ENCODE assay signal across 36 mouse cellular contexts in the genomic region with DNA sequence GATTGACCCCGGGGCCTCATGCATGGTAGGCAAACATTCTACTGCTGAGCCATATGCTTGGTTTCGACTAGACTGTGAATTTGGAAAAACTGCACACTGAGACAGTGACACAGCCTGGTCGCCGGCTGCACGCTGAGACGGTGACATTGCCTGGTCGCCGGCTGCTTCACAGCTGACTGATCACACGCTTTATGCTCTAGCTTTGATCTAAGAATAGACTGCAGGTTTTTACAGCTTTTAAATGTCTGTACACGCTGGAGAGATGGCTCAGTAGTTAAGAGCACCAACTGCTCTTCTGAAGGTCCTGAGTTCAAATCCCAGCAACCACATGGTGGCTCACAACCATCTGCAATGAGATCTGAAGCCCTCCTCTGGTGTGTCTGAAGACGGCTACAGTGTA. TPM values are rescaled to one million over a fixed set of nuclear protein-coding genes. Genes with fewer than 3 reads are reported as not detected.
DNase-seq lines count a peak whose midpoint lies in the region; ATAC-seq and TF ChIP-seq lines count a peak whose summit lies in the region.
"Had no signal": no experiment of that assay in that cellular context is flagged by ENCODE, and none has a peak within 500 bp of the region (broad histone marks: within the 10 kb centered on the region; RNA-seq: fewer than 3 reads in every experiment).

No protein-coding gene starts in this region.

- H3K4me1 ChIP-seq in neural tube, embryonic 11.5 days (ENCODE audit: control insufficient read depth, insufficient read depth, low read length), result peaks cover 1% of the 10 kb centered on the region; the same call in 1 of the 2 replicates
- H3K4me1 ChIP-seq in CH12.LX (ENCODE audit: control insufficient read depth in 1 of 2, insufficient read depth in 2 of 2), result peaks cover 0 to 14% of the 10 kb centered on the region in 2 experiments; a peak in 2 of 4 replicates

- no peaks in the 10 kb centered on the region for H3K27me3 ChIP-seq in neural tube, embryonic 11.5 days (ENCODE audit: control insufficient read depth, insufficient read depth, low read length)
- H3K27me3 ChIP-seq in CH12.LX (replicated peaks), result no peaks in the 10 kb centered on the region
- no peaks in the 10 kb centered on the region; the same call in 1 of the 2 replicates for H3K27me3 ChIP-seq in splenic B cell, adult 2 months (ENCODE audit: control insufficient read depth, insufficient read depth, low read length, poor library complexity, severe bottlenecking)
- H3K27me3 ChIP-seq: embryonic facial prominence, embryonic 13.5 days; heart, embryonic 12.5 days; kidney, embryonic 15.5 days; limb, embryonic 13.5 days; lung, embryonic 15.5 days had no signal

- no peak overlapping the region for H3K9ac ChIP-seq in neural tube, embryonic 11.5 days (ENCODE audit: low read length)
- H3K9ac ChIP-seq in CH12.LX (ENCODE audit: insufficient read depth, low read depth), result no peak overlapping the region
- H3K9ac ChIP-seq: embryonic facial prominence, embryonic 13.5 days; heart, embryonic 12.5 days; hindbrain, embryonic 14.5 days; kidney, embryonic 15.5 days; limb, embryonic 13.5 days; lung, embryonic 15.5 days; midbrain, embryonic 12.5 days had no signal

- H3K4me2 ChIP-seq in neural tube, embryonic 11.5 days (ENCODE audit: low read depth), result no peak overlapping the region
- no peak overlapping the region for H3K4me2 ChIP-seq in CH12.LX (ENCODE audit: insufficient read depth, low read depth, poor library complexity, severe bottlenecking)
- H3K4me2 ChIP-seq: embryonic facial prominence, embryonic 13.5 days; heart, embryonic 12.5 days; hindbrain, embryonic 14.5 days; kidney, embryonic 15.5 days; limb, embryonic 13.5 days; liver, embryonic 11.5 days; lung, embryonic 15.5 days; midbrain, embryonic 12.5 days had no signal

- H3K9me3 ChIP-seq in neural tube, embryonic 11.5 days (ENCODE audit: control insufficient read depth, low read length), result no peaks in the 10 kb centered on the region
- H3K9me3 ChIP-seq in CH12.LX (replicated peaks; ENCODE audit: low read length), result no peaks in the 10 kb centered on the region
- H3K9me3 ChIP-seq: embryonic facial prominence, embryonic 13.5 days; forebrain, embryonic 10.5 days; heart, embryonic 12.5 days; kidney, embryonic 15.5 days; limb, embryonic 13.5 days; lung, embryonic 15.5 days; midbrain, embryonic 12.5 days had no signal

- dilution Hi-C loops in CH12.LX (cut with MboI; ENCODE audit: extremely low pct_ligation_motif_present, extremely low pct_unique_long_range_greater_than_20kb, low sequenced_read_pairs), result no loop called here

- no peaks in the 10 kb centered on the region for H3K79me2 ChIP-seq in CH12.LX (replicated peaks; ENCODE audit: control insufficient read depth, extremely low read depth, insufficient read depth, poor library complexity, severe bottlenecking)

- WGBS in neural tube, embryonic 11.5 days, result 58% methylated on average over 11 of the region's 11 CpGs

- H3K27ac ChIP-seq in neural tube, embryonic 11.5 days (ENCODE audit: low read depth, low read length), result no peak overlapping the region
- H3K27ac ChIP-seq in CH12.LX (ENCODE audit: insufficient read depth, low read depth), result no peak overlapping the region
- H3K27ac ChIP-seq: embryonic facial prominence, embryonic 13.5 days; forebrain, embryonic 10.5 days; heart, adult 2 months; hindbrain, embryonic 14.5 days; kidney, embryonic 15.5 days; limb, embryonic 13.5 days; lung, embryonic 15.5 days; midbrain, embryonic 12.5 days; stomach, postnatal 0 days had no signal

- no peak for TF ChIP-seq EP300 in CH12.LX (IDR thresholded peaks at IDR 0.05; ENCODE audit: low read length)

- no peak overlapping the region for H3K4me3 ChIP-seq in neural tube, embryonic 11.5 days (ENCODE audit: low read depth, low read length)
- H3K4me3 ChIP-seq in CH12.LX (replicated peaks in 1 of 3; ENCODE audit: low read depth in 2 of 3, low read length in 2 of 3, poor library complexity in 1 of 3), result no peak overlapping the region
- H3K4me3 ChIP-seq: embryonic facial prominence, embryonic 13.5 days; forebrain, embryonic 10.5 days; heart, adult 2 months; heart, embryonic 12.5 days; kidney, embryonic 15.5 days; limb, embryonic 13.5 days; lung, embryonic 15.5 days; midbrain, embryonic 12.5 days; myocyte had no signal

- H3K36me3 ChIP-seq in neural tube, embryonic 11.5 days (ENCODE audit: control insufficient read depth, insufficient read depth, low read length), result no peaks in the 10 kb centered on the region
- H3K36me3 ChIP-seq in CH12.LX (replicated peaks in 1 of 2; ENCODE audit: control insufficient read depth in 1 of 2, insufficient read depth in 1 of 2, low read length in 1 of 2), result no peaks in the 10 kb centered on the region
- H3K36me3 ChIP-seq in splenic B cell, adult 2 months (ENCODE audit: control insufficient read depth, insufficient read depth, low read length, poor library complexity, severe bottlenecking), result no peaks in the 10 kb centered on the region
- H3K36me3 ChIP-seq: embryonic facial prominence, embryonic 13.5 days; forebrain, embryonic 10.5 days; heart, embryonic 12.5 days; kidney, embryonic 15.5 days; limb, embryonic 13.5 days; lung, embryonic 15.5 days; midbrain, embryonic 12.5 days had no signal

- ATAC-seq in neural tube, embryonic 11.5 days (ENCODE audit: insufficient read depth, low FRiP score, low TSS enrichment), result no peak
- ATAC-seq: activated CD4-positive, CD25-positive, alpha-beta regulatory T cell, adult 4 months had no signal

- no peak for TF ChIP-seq POLR2A in CH12.LX (IDR thresholded peaks at IDR 0.05; ENCODE audit: low read depth, low read length)

- peak; percentile 7 for DNase-seq in embryo, embryonic 10 days (ENCODE audit: low spot score)
- no peak for DNase-seq in embryo, embryonic 10.5 days (ENCODE audit: low spot score)
- DNase-seq in neural tube, embryonic 11.5 days (ENCODE audit: low spot score), result peak; percentile 14
- no peak for DNase-seq in neural tube, embryonic 10.5 days (ENCODE audit: extremely low spot score, low spot score)
- peak; percentile 65 for DNase-seq in CH12.LX (ENCODE audit: extremely low read depth)
- DNase-seq in splenic B cell, adult 2 months (ENCODE audit: low read depth, low spot score), result peak; percentile 29
- no peak for DNase-seq in B cell, adult 2 months
- DNase-seq in frontal cortex, postnatal 10 days (ENCODE audit: low spot score in 2 of 2), result no peak
- DNase-seq: adrenal gland, adult 8-10 months; cerebellum, adult 18-20 months; cerebellum, postnatal 36 days; gastrocnemius, postnatal 25 days; heart, adult 2 months; kidney, adult 11 months; kidney, postnatal 25 days had no signal

- in situ Hi-C loops in CH12.LX (cut with MboI; ENCODE audit: low pct_ligation_motif_present, low pct_unique_long_range_greater_than_20kb, low sequenced_read_pairs), result no loop called here

- no peak for TF ChIP-seq RAD21 in CH12.LX (IDR thresholded peaks at IDR 0.05; ENCODE audit: low read depth, low read length)

- no peak for TF ChIP-seq CTCF in CH12.LX (conservative IDR thresholded peaks at IDR 0.05 in 1 of 2, IDR thresholded peaks at IDR 0.05 in 1 of 2; ENCODE audit: low read depth in 2 of 2, low read length in 2 of 2)

TF ChIP-seq in CH12.LX, 34 proteins besides CTCF, POLR2A, EP300 and RAD21:
- TF ChIP-seq ETS1 (conservative IDR thresholded peaks at IDR 0.05; ENCODE audit: low read depth, low read length) (0 out of 2 replicates have a peak, but pooled peaks have one; percentile 34), NELFE (IDR thresholded peaks at IDR 0.05; ENCODE audit: low read depth, low read length) (no peak), TCF12 (IDR thresholded peaks at IDR 0.05; ENCODE audit: low read depth, low read length) (peak; percentile 44; the same call in 1 of the 2 replicates), ZMIZ1 (IDR thresholded peaks at IDR 0.05; ENCODE audit: low read depth, low read length) (no peak), ZKSCAN1 (IDR thresholded peaks at IDR 0.05; ENCODE audit: borderline replicate concordance, low read depth, low read length) (no peak), ZC3H11A (IDR thresholded peaks at IDR 0.05; ENCODE audit: low read depth, low read length) (no peak), MEF2A (IDR thresholded peaks at IDR 0.05; ENCODE audit: borderline replicate concordance, low read depth, low read length) (peak; percentile 92), GABPA (IDR thresholded peaks at IDR 0.05; ENCODE audit: insufficient replicate concordance, low read depth, low read length) (no peak), CHD2 (IDR thresholded peaks at IDR 0.05; ENCODE audit: low read length) (no peak), BHLHE40 (IDR thresholded peaks at IDR 0.05; ENCODE audit: low read depth, low read length) (peak; percentile 89), IRF4 (IDR thresholded peaks at IDR 0.05; ENCODE audit: low read depth, low read length) (peak; percentile 6; the same call in 1 of the 2 replicates), MYC (IDR thresholded peaks at IDR 0.05; ENCODE audit: low read depth, low read length) (peak; percentile 44; the same call in 1 of the 2 replicates), TBP (conservative IDR thresholded peaks at IDR 0.05; ENCODE audit: low read depth, low read length) (peak; percentile 85), USF2 (conservative IDR thresholded peaks at IDR 0.05; ENCODE audit: low read depth, low read length) (no peak), ELF1 (IDR thresholded peaks at IDR 0.05; ENCODE audit: low read depth, low read length) (0 out of 2 replicates have a peak, but pooled peaks have one; percentile 42), RCOR1 (conservative IDR thresholded peaks at IDR 0.05; ENCODE audit: low read depth, low read length) (0 out of 2 replicates have a peak, but pooled peaks have one; percentile 39)

RNA-seq across cellular contexts. Expression of a gene that starts 5.1 kb away (rescaled TPM):
- polyA plus RNA-seq in neural tube, embryonic 11.5 days (2014; fragmentation: Nextera tagmentation; extraction: Ambion mirVana), result 2.1 and 2.6 TPM in 2 replicates
- 0.42 and 0.55 TPM in 2 replicates for total RNA-seq in CH12.LX (2012; rRNA removed)
- total RNA-seq in CH12.LX (2014; rRNA removed), result not detected in 2 replicates
- polyA plus RNA-seq in CH12.LX (2012; ENCODE audit: insufficient read length, low read depth), result 0.67 and 1.3 TPM in 2 replicates
- total RNA-seq: adrenal gland, adult 8-10 months; gastrocnemius, adult 18-20 months; gastrocnemius, postnatal 25 days; heart, adult 2 months; hematopoietic stem cell, adult 5-6 weeks; layer of hippocampus, adult 18-20 months; layer of hippocampus, postnatal 10 days; left cerebral cortex, adult 18-20 months; left cerebral cortex, postnatal 25 days; midbrain, postnatal 0 days had no signal
- polyA plus RNA-seq: liver, embryonic 16.5 days; midbrain, embryonic 12.5 days; myocyte; small intestine, adult 2 months had no signal

RNA-seq across cellular contexts. Expression of a gene that starts 59.2 kb away (rescaled TPM):
- 25.0 and 28.6 TPM in 2 replicates for polyA plus RNA-seq in neural tube, embryonic 11.5 days (2014; fragmentation: Nextera tagmentation; extraction: Ambion mirVana)
- total RNA-seq in CH12.LX (2012; rRNA removed), result 15.4 and 15.9 TPM in 2 replicates
- total RNA-seq in CH12.LX (2014; rRNA removed), result 16.5 and 16.8 TPM in 2 replicates
- polyA plus RNA-seq in CH12.LX (2012; ENCODE audit: insufficient read length, low read depth), result 7.4 and 7.8 TPM in 2 replicates

Comparison
In these comparisons a context has a peak if more than half of its experiments do, and no peak if none do; other contexts are left out.
1. DNase-seq: peak in embryo, embryonic 10 days (single experiment), neural tube, embryonic 11.5 days (single experiment), CH12.LX (single experiment) and splenic B cell, adult 2 months (single experiment); none in embryo, embryonic 10.5 days (single experiment), neural tube, embryonic 10.5 days (single experiment), B cell, adult 2 months (0 of 2) and frontal cortex, postnatal 10 days (0 of 2).